Mouse (Mus musculus): ENCODE measurements around the gene Rinl. TPM values are rescaled to one million over a fixed set of nuclear protein-coding genes. Genes with fewer than 3 reads are reported as not detected.

Gene Rinl
- total RNA-seq (2021): 1 to 10 TPM; 2.1 to 3.9 TPM
- long read RNA-seq, experiment 1, partial matches to known transcripts: 1 of 5 reads
- long read RNA-seq, experiment 1, other reads (novel, unspliced or antisense): 4 of 5 reads
- long read RNA-seq, experiment 2, partial matches to known transcripts: 4 of 9 reads
- long read RNA-seq, experiment 2, other reads (novel, unspliced or antisense): 5 of 9 reads

GRCm38 (mm10) chr7:28788307-28789195 is at the start of gene Rinl:
Gene Rinl, plus strand, starts transcription at chr7:28788969.
- no peak for DNase-seq (ENCODE audit: low spot score in 2 of 2)

GRCm38 (mm10) chr7:28739829-28740228 is 48.9 kb upstream of the Rinl start:
- no peak for DNase-seq (ENCODE audit: low spot score in 2 of 2)

GRCm38 (mm10) chr7:28740949-28741348 is 47.8 kb upstream of the Rinl start:
- DNase-seq (ENCODE audit: low spot score in 2 of 2): no peak

GRCm38 (mm10) chr7:28741368-28741708 is 47.4 kb upstream of the Rinl start:
- DNase-seq (ENCODE audit: low spot score in 2 of 2): no peak

- DNase-seq (ENCODE audit: low spot score in 2 of 2): peak; percentile 89 to 96
Measured at GRCm38 (mm10) chr7:28741709-28742438, 46.9 kb upstream of the Rinl start, which contains the start of the genes Mrps12 and Sars2. Gene Mrps12, minus strand, starts transcription at chr7:28741820. Gene Sars2, plus strand, starts transcription at chr7:28741992.

GRCm38 (mm10) chr7:28749935-28750334 is 38.8 kb upstream of the Rinl start:
- DNase-seq (ENCODE audit: low spot score in 2 of 2): no peak

GRCm38 (mm10) chr7:28756079-28756478 is 32.7 kb upstream of the Rinl start, which contains the start of gene Ccer2:
Gene Ccer2, plus strand, starts transcription at chr7:28756174.
- no peak for DNase-seq (ENCODE audit: low spot score in 2 of 2)

- no peak for DNase-seq (ENCODE audit: low spot score in 2 of 2)
Measured at GRCm38 (mm10) chr7:28758623-28759022, 30.1 kb upstream of the Rinl start.

GRCm38 (mm10) chr7:28761907-28762306 is 26.9 kb upstream of the Rinl start:
- no peak for DNase-seq (ENCODE audit: low spot score in 2 of 2)

- DNase-seq (ENCODE audit: low spot score in 2 of 2): no peak
Measured at GRCm38 (mm10) chr7:28765211-28765610, 23.6 kb upstream of the Rinl start.

GRCm38 (mm10) chr7:28766173-28766879 is 22.4 kb upstream of the Rinl start, which contains the start of gene Sirt2:
Gene Sirt2, plus strand, starts transcription at chr7:28766735.
- peak; percentile 96 to 98 for DNase-seq (ENCODE audit: low spot score in 2 of 2)

GRCm38 (mm10) chr7:28766910-28767309 is 21.9 kb upstream of the Rinl start:
- no peak for DNase-seq (ENCODE audit: low spot score in 2 of 2)

GRCm38 (mm10) chr7:28767462-28767965 is 21.3 kb upstream of the Rinl start, which contains the start of gene Nfkbib:
Gene Nfkbib, minus strand, starts transcription at chr7:28767512.
- DNase-seq (ENCODE audit: low spot score in 2 of 2): no peak

- DNase-seq (ENCODE audit: low spot score in 2 of 2): no peak
Measured at GRCm38 (mm10) chr7:28769414-28769958, 19.3 kb upstream of the Rinl start.

GRCm38 (mm10) chr7:28770309-28770708 is 18.5 kb upstream of the Rinl start:
- DNase-seq (ENCODE audit: low spot score in 2 of 2): no peak

- DNase-seq (ENCODE audit: low spot score in 2 of 2): no peak
Measured at GRCm38 (mm10) chr7:28771867-28772266, 16.9 kb upstream of the Rinl start.

GRCm38 (mm10) chr7:28773163-28773562 is 15.6 kb upstream of the Rinl start:
- DNase-seq (ENCODE audit: low spot score in 2 of 2): no peak

- DNase-seq (ENCODE audit: low spot score in 2 of 2): no peak
Measured at GRCm38 (mm10) chr7:28774164-28774563, 14.6 kb upstream of the Rinl start.

GRCm38 (mm10) chr7:28775129-28775528 is 13.6 kb upstream of the Rinl start:
- DNase-seq (ENCODE audit: low spot score in 2 of 2): no peak

- DNase-seq (ENCODE audit: low spot score in 2 of 2): no peak
Measured at GRCm38 (mm10) chr7:28778825-28779224, 9.9 kb upstream of the Rinl start.
